Mouse (Mus musculus) hindbrain, embryonic 16.5 days (tissue): ENCODE measurements at regions not wholly inside any gene's neighbourhood (a gene's known extent, or its start where the extent isn't known, plus 50 kb on each side); places are given as distances from the start of the nearest gene placed in this dataset.
"Not testable (repeated sequence)": the region's sequence is repeated elsewhere in the genome, so short reads cannot be mapped to it uniquely, and the experiment has no call there.

Experiments
- ATAC-seq: fragments of 200-750 bp; cut with Nextera tagmentation; 2 replicates; pipeline ENCODE4 v1.8.0; 2017; ENCODE audit warnings: moderate TSS enrichment, moderate library complexity
- H3K27ac ChIP-seq: fragments of 300-500 bp; sonication (generic); 2 replicates; pipeline ENCODE4 v1.5.1; 2014; ENCODE audit warnings: low read depth, mild to moderate bottlenecking, control low read depth, low read length, moderate library complexity
- H3K27me3 ChIP-seq: fragments of 300-500 bp; sonication (generic); replicated peaks from 2 replicates; pipeline ENCODE4 v1.6.1; 2014; ENCODE audit warnings: low read length; ENCODE audit not compliant: control insufficient read depth, insufficient read depth
- H3K36me3 ChIP-seq: fragments of 300-500 bp; sonication (generic); 2 replicates; pipeline ENCODE4 v1.6.1; 2014; ENCODE audit warnings: mild to moderate bottlenecking, low read length, moderate library complexity, mixed read lengths; ENCODE audit not compliant: control insufficient read depth, insufficient read depth
- H3K4me1 ChIP-seq: fragments of 300-500 bp; sonication (generic); 2 replicates; pipeline ENCODE4 v1.6.1; 2014; ENCODE audit warnings: low read depth, low read length; ENCODE audit not compliant: control insufficient read depth, insufficient read depth
- H3K4me2 ChIP-seq: fragments of 300-500 bp; sonication (generic); 2 replicates; pipeline ENCODE4 v1.6.1; 2014; ENCODE audit warnings: mild to moderate bottlenecking, low read length, control low read depth, moderate library complexity
- H3K4me3 ChIP-seq: fragments of 300-500 bp; sonication (generic); 2 replicates; pipeline ENCODE4 v1.5.1; 2014; ENCODE audit warnings: mild to moderate bottlenecking, low read length, control low read depth, moderate library complexity
- H3K9ac ChIP-seq: fragments of 300-500 bp; sonication (generic); 2 replicates; pipeline ENCODE4 v1.6.1; 2014; ENCODE audit warnings: low read depth, mild to moderate bottlenecking, control low read depth, low read length, moderate library complexity
- H3K9me3 ChIP-seq: fragments of 300-500 bp; sonication (generic); 2 replicates; pipeline ENCODE4 v1.6.1; 2014; ENCODE audit warnings: mild to moderate bottlenecking, low read length, moderate library complexity; ENCODE audit not compliant: control insufficient read depth
- WGBS: fragments of 180-500 bp; shearing (Covaris S2); extraction: QIAGEN DNeasy Blood & Tissue Kit; methylation state at CpG from one replicate; pipeline ENCODE4 v1.1.7; 2014; 5-methylcytosine and 5-hydroxymethylcytosine counted together

GRCm38 (mm10) chr8:89503030-89503429 lies 459.1 kb upstream of the Sall1 start:
- no peak for ATAC-seq
- 92% methylated on average over 6 of the region's 6 CpGs for WGBS
- Histone ChIP-seq H3K4me3 (no peak overlapping the region), H3K27me3 (no peaks in the 10 kb centered on the region), H3K27ac (no peak overlapping the region), H3K9me3 (no peaks in the 10 kb centered on the region), H3K36me3 (no peaks in the 10 kb centered on the region), H3K4me1 (no peaks in the 10 kb centered on the region), H3K9ac (no peak overlapping the region), H3K4me2 (no peak overlapping the region)

GRCm38 (mm10) chr8:89501756-89502155 lies 457.8 kb upstream of the Sall1 start:
- Histone ChIP-seq H3K4me3 (no peak overlapping the region), H3K36me3 (no peaks in the 10 kb centered on the region), H3K27me3 (no peaks in the 10 kb centered on the region), H3K27ac (no peak overlapping the region), H3K9me3 (no peaks in the 10 kb centered on the region), H3K4me1 (no peaks in the 10 kb centered on the region), H3K9ac (no peak overlapping the region), H3K4me2 (no peak overlapping the region)
- no peak for ATAC-seq
- WGBS, result 89% methylated on average over 6 of the region's 6 CpGs

DNA sequence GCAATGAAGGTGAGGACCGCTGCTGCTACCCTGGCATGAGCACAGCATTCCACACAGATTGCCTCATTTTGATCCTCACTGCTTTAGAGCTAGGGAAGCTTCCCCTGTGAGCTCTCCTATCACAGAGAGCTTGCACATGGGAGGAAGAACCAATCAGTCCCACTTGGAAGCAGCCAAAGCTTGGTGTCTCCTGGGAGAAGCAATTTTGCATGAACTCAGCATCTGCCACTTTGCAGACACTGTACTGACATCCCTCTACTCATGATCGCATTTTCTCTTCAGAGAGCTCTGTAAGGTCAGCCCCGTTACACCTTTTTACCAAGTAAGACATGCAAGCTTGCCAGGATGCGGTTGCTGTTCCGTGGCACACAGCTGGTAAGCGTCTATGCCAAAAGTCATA lies 455.9 kb upstream of the Sall1 start:
- Histone ChIP-seq H3K9ac (no peak overlapping the region), H3K4me3 (no peak overlapping the region), H3K4me2 (no peak overlapping the region), H3K27me3 (no peaks in the 10 kb centered on the region), H3K36me3 (no peaks in the 10 kb centered on the region), H3K9me3 (no peaks in the 10 kb centered on the region), H3K27ac (no peak overlapping the region), H3K4me1 (no peaks in the 10 kb centered on the region)
- WGBS, result 79% methylated on average over 6 of the region's 6 CpGs
- ATAC-seq, result no peak

GRCm38 (mm10) chr8:89498088-89498695 lies 454.2 kb upstream of the Sall1 start:
- Histone ChIP-seq H3K4me1 (no peaks in the 10 kb centered on the region), H3K27me3 (no peaks in the 10 kb centered on the region), H3K9me3 (no peaks in the 10 kb centered on the region), H3K9ac (no peak overlapping the region), H3K36me3 (no peaks in the 10 kb centered on the region), H3K27ac (no peak overlapping the region), H3K4me2 (no peak overlapping the region), H3K4me3 (no peak overlapping the region)
- 78% methylated on average over 6 of the region's 6 CpGs for WGBS
- no peak for ATAC-seq

GRCm38 (mm10) chr8:89492336-89492735 lies 448.4 kb upstream of the Sall1 start:
- Histone ChIP-seq H3K36me3 (no peaks in the 10 kb centered on the region), H3K9me3 (no peaks in the 10 kb centered on the region), H3K9ac (no peak overlapping the region), H3K27ac (no peak overlapping the region), H3K4me3 (no peak overlapping the region), H3K4me2 (no peak overlapping the region), H3K27me3 (no peaks in the 10 kb centered on the region), H3K4me1 (no peaks in the 10 kb centered on the region)
- ATAC-seq, result no peak

GRCm38 (mm10) chr8:89482481-89482880 lies 438.5 kb upstream of the Sall1 start:
- not testable (repeated sequence) for H3K9me3 ChIP-seq, H3K4me3 ChIP-seq, H3K27me3 ChIP-seq, H3K27ac ChIP-seq, H3K4me1 ChIP-seq, H3K36me3 ChIP-seq, H3K4me2 ChIP-seq, H3K9ac ChIP-seq, ATAC-seq
- 69% methylated on average over 1 of the region's 1 CpGs for WGBS

DNA sequence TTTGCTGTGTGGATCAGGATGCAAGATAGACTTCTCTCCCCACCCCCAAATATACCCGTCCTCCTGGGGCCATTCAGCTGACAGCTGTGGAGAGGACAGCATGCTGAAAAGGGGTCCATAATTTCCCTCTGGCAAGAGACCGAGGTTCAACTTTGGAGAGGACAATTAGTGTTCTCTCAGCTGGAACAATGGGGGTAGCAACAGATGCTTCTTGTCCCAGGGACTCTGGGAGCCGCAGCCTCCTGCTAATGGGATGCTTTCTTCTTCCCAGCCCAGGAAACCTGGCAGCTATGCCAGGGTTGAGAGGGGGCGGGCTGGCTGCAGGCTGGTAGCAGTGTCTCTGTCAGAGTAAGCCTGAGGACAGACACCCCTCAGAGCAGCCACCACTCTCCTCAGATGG lies 433.0 kb upstream of the Sall1 start:
- ATAC-seq, result peak; percentile 82
- Histone ChIP-seq H3K9me3 (no peaks in the 10 kb centered on the region), H3K36me3 (no peaks in the 10 kb centered on the region), H3K4me2 (no peak overlapping the region), H3K9ac (no peak overlapping the region), H3K4me1 (peaks cover 3% of the 10 kb centered on the region; the same call in 1 of the 2 replicates), H3K27ac (no peak overlapping the region), H3K4me3 (no peak overlapping the region), H3K27me3 (no peaks in the 10 kb centered on the region)
- WGBS, result 21% methylated on average over 4 of the region's 4 CpGs

- WGBS, result 93% methylated on average over 5 of the region's 5 CpGs
- H3K36me3 ChIP-seq, result no peaks in the 10 kb centered on the region
- H3K27me3 ChIP-seq, result no peaks in the 10 kb centered on the region
- no peak overlapping the region for H3K4me3 ChIP-seq
- no peak for ATAC-seq
- H3K9ac ChIP-seq, result no peak overlapping the region
- no peak overlapping the region for H3K27ac ChIP-seq
- no peaks in the 10 kb centered on the region for H3K4me1 ChIP-seq
- H3K4me2 ChIP-seq, result no peak overlapping the region
- H3K9me3 ChIP-seq, result no peaks in the 10 kb centered on the region
Measured at GRCm38 (mm10) chr8:89471116-89471515, 427.2 kb upstream of the Sall1 start.

- no peaks in the 10 kb centered on the region for H3K27me3 ChIP-seq
- H3K36me3 ChIP-seq, result no peaks in the 10 kb centered on the region
- 80% methylated on average over 5 of the region's 5 CpGs for WGBS
- H3K4me3 ChIP-seq, result no peak overlapping the region
- no peaks in the 10 kb centered on the region for H3K9me3 ChIP-seq
- no peak overlapping the region for H3K27ac ChIP-seq
- no peaks in the 10 kb centered on the region for H3K4me1 ChIP-seq
- no peak overlapping the region for H3K4me2 ChIP-seq
- H3K9ac ChIP-seq, result no peak overlapping the region
- ATAC-seq, result no peak
Measured at GRCm38 (mm10) chr8:89468782-89469220, 424.8 kb upstream of the Sall1 start.
